Mouse (Mus musculus) stomach, embryonic 16.5 days (tissue): Measurements from ENCODE around the gene Nup153. TPM values are rescaled to one million over a fixed set of nuclear protein-coding genes. Genes with fewer than 3 reads are reported as not detected.

Experiments used
- ATAC-seq: fragments of 200-750 bp; cut with Nextera tagmentation; 2 replicates; pipeline ENCODE4 v1.8.0; 2017; ENCODE audit warnings: moderate number of reproducible peaks, moderate TSS enrichment; ENCODE audit not compliant: insufficient read depth, low FRiP score
- H3K27ac ChIP-seq: fragments of 300-500 bp; sonication (generic); 2 replicates; pipeline ENCODE4 v1.5.1; 2014; ENCODE audit warnings: low read length
- H3K27me3 ChIP-seq: fragments of 300-500 bp; sonication (generic); 2 replicates; pipeline ENCODE4 v1.6.1; 2014; ENCODE audit warnings: low read length, control low read depth, mixed read lengths; ENCODE audit not compliant: control insufficient read depth, insufficient read depth
- H3K36me3 ChIP-seq: fragments of 300-500 bp; sonication (generic); 2 replicates; pipeline ENCODE4 v1.6.1; 2014; ENCODE audit warnings: low read length; ENCODE audit not compliant: control insufficient read depth, insufficient read depth
- H3K4me1 ChIP-seq: fragments of 300-500 bp; sonication (generic); 2 replicates; pipeline ENCODE4 v1.6.1; 2014; ENCODE audit warnings: low read length, control low read depth, mixed read lengths; ENCODE audit not compliant: control insufficient read depth, insufficient read depth
- H3K4me2 ChIP-seq: fragments of 300-500 bp; sonication (generic); 2 replicates; pipeline ENCODE4 v1.6.1; 2014; ENCODE audit warnings: low read depth, low read length, mixed read lengths
- H3K4me3 ChIP-seq: fragments of 300-500 bp; sonication (generic); replicated peaks from 2 replicates; pipeline ENCODE4 v1.5.1; 2014; ENCODE audit warnings: mild to moderate bottlenecking, low read length
- H3K9ac ChIP-seq: fragments of 300-500 bp; sonication (generic); 2 replicates; pipeline ENCODE4 v1.6.1; 2014; ENCODE audit warnings: low read length
- H3K9me3 ChIP-seq: fragments of 300-500 bp; sonication (generic); replicated peaks from 2 replicates; pipeline ENCODE4 v1.6.1; 2016; ENCODE audit warnings: low read length, control low read depth; ENCODE audit not compliant: control insufficient read depth
- WGBS: fragments of 180-500 bp; shearing (Covaris S2); extraction: QIAGEN DNeasy Blood & Tissue Kit; methylation state at CpG from one replicate; pipeline ENCODE4 v1.1.7; 2014; 5-methylcytosine and 5-hydroxymethylcytosine counted together
- polyA plus RNA-seq: library from polyadenylated mRNA; unstranded; fragments of >200 nt; fragmentation: Nextera tagmentation; extraction: Ambion mirVana; gene quantifications from 2 replicates; pipeline ENCODE4 v1.2.1, GENCODE M21; 2015

Nup153 gene
- polyA plus RNA-seq, 1 experiment from 2014 or later, result 18.5 TPM

- Histone ChIP-seq H3K36me3 (peaks cover 3% of the 10 kb centered on the region; the same call in 1 of the 2 replicates), H3K27ac (no peak overlapping the region), H3K9me3 (peaks cover 7% of the 10 kb centered on the region), H3K4me3 (no peak overlapping the region), H3K4me2 (no peak overlapping the region), H3K27me3 (no peaks in the 10 kb centered on the region), H3K4me1 (no peaks in the 10 kb centered on the region), H3K9ac (no peak overlapping the region)
- WGBS, result 81% methylated on average over 4 of the region's 4 CpGs
- no peak for ATAC-seq
These were observed 85.4 kb downstream of the Nup153 start for GRCm38 (mm10) chr13:46642318-46642717.

- no peaks in the 10 kb centered on the region for H3K27me3 ChIP-seq
- H3K36me3 ChIP-seq, result peaks cover 3% of the 10 kb centered on the region; the same call in 1 of the 2 replicates
These were observed 86.9 kb downstream of the Nup153 start for GRCm38 (mm10) chr13:46640608-46641468.

GRCm38 (mm10) chr13:46634133-46634488 lies 93.6 kb downstream of the Nup153 start:
- 0 out of 2 replicates have a peak, but pooled peaks cover 4% of the 10 kb centered on the region for H3K4me1 ChIP-seq
- H3K27me3 ChIP-seq, result no peaks in the 10 kb centered on the region
- H3K9me3 ChIP-seq, result no peaks in the 10 kb centered on the region
- H3K36me3 ChIP-seq, result no peaks in the 10 kb centered on the region
- H3K4me2 ChIP-seq, result no peak overlapping the region
- H3K9ac ChIP-seq, result no peak overlapping the region
- 56% methylated on average over 6 of the region's 6 CpGs for WGBS
- ATAC-seq, result no peak
- H3K27ac ChIP-seq, result no peak overlapping the region
- no peak overlapping the region for H3K4me3 ChIP-seq

More at GRCm38 (mm10) chr13:46640608-46641468, 86.9 kb downstream of the Nup153 start:
- WGBS, result 89% methylated on average over 10 of the region's 10 CpGs
- H3K27ac ChIP-seq, result no peak overlapping the region
- H3K4me3 ChIP-seq, result no peak overlapping the region
- ATAC-seq, result no peak
- H3K4me1 ChIP-seq, result no peaks in the 10 kb centered on the region
- no peak overlapping the region for H3K9ac ChIP-seq
- H3K4me2 ChIP-seq, result no peak overlapping the region
- H3K9me3 ChIP-seq, result peaks cover 7% of the 10 kb centered on the region

GRCm38 (mm10) chr13:46633320-46634132 lies 94.2 kb downstream of the Nup153 start:
- no peaks in the 10 kb centered on the region for H3K27me3 ChIP-seq
- no peak overlapping the region for H3K27ac ChIP-seq
- no peak overlapping the region for H3K9ac ChIP-seq
- 61% methylated on average over 18 of the region's 18 CpGs for WGBS
- H3K4me3 ChIP-seq, result no peak overlapping the region
- no peaks in the 10 kb centered on the region for H3K36me3 ChIP-seq
- 0 out of 2 replicates have a peak, but pooled peaks cover 4% of the 10 kb centered on the region for H3K4me1 ChIP-seq
- H3K4me2 ChIP-seq, result no peak overlapping the region
- no peak for ATAC-seq
- H3K9me3 ChIP-seq, result no peaks in the 10 kb centered on the region

- H3K27ac ChIP-seq, result no peak overlapping the region
- no peaks in the 10 kb centered on the region for H3K36me3 ChIP-seq
- H3K4me2 ChIP-seq, result no peak overlapping the region
- whole genome bisulfite sequencing, result 32% methylated on average over 4 of the region's 4 CpGs
- H3K4me3 ChIP-seq, result no peak overlapping the region
- H3K4me1 ChIP-seq, result 0 out of 2 replicates have a peak, but pooled peaks cover 4% of the 10 kb centered on the region
- no peak overlapping the region for H3K9ac ChIP-seq
- H3K9me3 ChIP-seq, result no peaks in the 10 kb centered on the region
- H3K27me3 ChIP-seq, result no peaks in the 10 kb centered on the region
- ATAC-seq, result no peak
These were observed 94.9 kb downstream of the Nup153 start for GRCm38 (mm10) chr13:46632796-46633195.

Other genes with a start within 250 kb of the Nup153 start
- gene Cap2, start 226.1 kb downstream of the Nup153 start, polyA plus RNA-seq, result 12.5 and 18.3 TPM in 2 replicates
- 6.2 and 7.4 TPM in 2 replicates for gene Fam8a1, start 58.4 kb downstream of the Nup153 start, polyA plus RNA-seq
- gene Kif13a, start 201.9 kb upstream of the Nup153 start, polyA plus RNA-seq, result 7.9 and 9.1 TPM in 2 replicates